Mouse (Mus musculus) kidney, postnatal 14 days (tissue): ENCODE measurements around the gene Ctf1.
"Not testable (repeated sequence)": the region's sequence is repeated elsewhere in the genome, so short reads cannot be mapped to it uniquely, and the experiment has no call there.

Experiments
- DNase-seq: peaks from one replicate; pipeline ENCODE4 v3.0.0; 2022; ENCODE audit warnings: mixed read lengths

The Ctf1 gene

DNA sequence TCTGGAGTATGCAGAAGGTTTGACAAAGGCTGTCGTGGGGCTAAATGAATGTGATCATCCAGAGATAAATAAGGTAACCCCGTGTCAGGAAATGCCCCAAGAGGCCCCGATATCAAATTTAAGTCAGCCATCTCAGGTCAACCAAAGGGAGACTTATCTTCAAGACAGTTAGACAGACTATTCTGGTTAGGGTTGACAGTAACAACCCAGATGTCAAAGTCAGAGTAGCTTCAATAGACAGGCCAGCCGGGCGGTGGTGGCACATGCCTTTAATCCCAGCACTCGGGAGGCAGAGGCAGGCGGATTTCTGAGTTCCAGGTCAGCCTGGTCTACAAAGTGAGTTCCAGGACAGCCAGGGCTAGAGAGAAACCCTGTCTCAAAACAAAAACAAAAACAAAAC lies 18.8 kb upstream of the Ctf1 start:
- DNase-seq, result not testable (repeated sequence)

DNA sequence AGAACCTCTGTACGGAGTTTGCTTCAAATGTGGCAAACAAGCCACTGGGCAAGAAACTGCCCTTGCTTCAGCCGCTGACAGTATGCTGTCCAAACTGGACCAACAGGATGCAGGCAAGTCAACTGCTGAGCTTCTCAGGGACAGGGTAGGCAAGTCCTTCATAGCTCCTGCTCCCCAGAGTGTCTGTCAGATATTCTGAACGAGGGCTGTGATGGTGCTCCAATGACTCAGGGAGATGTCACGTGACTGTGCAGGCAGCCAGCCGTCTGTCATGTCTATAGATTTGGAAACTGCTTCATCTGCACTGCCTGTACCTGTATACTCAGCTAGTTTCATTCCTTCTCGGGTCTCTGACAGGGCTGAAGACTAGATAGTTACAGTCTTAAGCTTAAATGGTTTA lies 13.6 kb upstream of the Ctf1 start:
- no peak for DNase-seq

DNA sequence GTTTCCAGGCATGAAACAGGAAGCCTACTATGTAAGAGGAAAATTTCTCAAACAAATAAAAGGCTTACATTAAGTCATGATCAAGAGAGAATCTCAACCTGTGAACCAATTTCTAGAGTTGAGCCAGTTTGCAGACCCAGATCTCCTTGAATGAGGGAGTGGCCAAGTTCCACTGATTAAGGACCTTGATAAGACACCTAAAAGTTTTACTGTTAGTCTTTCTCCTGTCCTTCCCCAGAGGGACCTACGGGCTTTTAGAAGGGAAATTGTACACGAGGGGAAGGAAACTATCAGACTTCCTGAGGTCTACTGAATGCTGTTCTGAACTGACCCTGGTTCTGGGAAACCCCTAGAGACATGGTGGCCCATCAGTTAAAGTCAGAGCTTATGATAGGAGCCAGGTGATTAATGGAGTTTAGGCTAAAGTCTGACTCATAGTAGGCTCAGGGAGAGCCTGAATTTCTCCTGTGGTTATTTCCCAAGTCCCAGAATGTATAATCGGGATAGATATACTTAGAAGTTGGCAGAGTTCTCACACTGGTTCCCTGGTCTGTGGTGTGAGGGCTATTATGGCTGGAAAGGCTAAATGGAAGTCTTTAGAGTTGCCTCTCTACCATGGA lies 11.7 kb upstream of the Ctf1 start:
- DNase-seq, result no peak

DNA sequence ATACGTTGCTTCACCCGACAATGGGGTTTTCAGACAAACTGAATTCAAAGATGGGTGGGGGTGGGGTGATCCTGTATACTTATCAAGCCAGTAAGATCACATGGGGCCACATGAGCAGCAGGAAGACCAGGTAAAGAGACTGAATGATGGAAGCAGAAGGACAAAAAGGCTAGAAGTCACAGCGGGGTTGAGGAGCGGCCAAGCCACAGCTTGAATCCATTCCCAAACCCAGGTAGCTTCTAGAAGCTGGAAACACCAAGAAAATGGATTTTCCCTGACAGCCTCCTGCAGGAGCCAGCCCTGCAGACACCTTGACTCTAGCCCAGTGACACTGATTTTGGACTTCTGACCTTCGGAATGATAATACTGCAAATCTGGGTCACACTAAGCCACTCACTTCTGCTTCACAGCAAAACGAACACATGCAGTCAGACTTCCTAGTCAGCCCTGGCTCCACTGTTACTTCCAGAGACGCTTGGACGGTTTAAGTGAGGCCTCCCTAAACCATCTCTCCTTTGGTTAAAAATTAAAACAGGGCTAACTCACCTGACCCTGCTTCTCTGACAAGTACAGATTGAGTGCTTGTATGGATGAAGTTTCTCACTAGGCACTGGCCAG lies 8.9 kb upstream of the Ctf1 start:
- peak; percentile 51 for DNase-seq

DNA sequence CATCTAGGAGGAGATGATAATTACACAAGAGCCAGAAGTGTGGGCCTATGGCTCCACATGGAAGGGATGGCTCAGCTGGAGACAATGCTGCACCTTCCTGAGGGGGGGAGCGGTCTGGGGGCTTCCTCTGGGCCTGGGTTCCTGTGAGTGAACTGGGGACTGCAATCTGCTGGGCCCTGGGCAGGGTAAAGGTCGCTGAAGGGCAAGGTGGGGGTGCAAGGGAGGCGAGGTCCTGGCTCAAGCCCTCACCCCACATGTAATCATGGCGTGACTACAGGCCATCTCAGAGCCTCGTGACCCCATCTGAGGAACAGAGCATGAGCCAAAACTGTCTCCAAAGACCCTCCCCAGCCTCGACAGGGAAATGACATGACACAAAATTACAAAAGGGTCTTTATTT lies 7.9 kb upstream of the Ctf1 start:
- no peak for DNase-seq

DNA sequence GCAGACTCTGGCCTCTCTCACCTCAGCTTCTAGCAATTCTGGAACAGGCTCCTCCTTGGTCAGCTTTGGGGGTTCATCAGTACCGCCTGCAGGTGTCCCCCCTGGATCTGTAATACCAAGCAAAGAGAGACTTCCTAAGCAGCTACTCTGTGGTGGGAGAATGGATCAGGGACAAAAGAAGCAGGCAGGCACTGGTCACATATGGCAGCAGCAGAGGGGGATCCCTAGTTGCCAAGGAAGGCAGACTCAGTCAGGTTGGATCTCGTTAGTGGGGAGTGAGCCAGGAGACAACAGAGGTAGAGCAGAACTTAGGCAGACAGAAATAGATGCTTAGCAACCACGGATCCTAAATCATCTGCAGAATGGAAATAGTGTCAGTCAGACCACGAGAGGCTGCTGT lies 6.8 kb upstream of the Ctf1 start:
- DNase-seq, result no peak

DNA sequence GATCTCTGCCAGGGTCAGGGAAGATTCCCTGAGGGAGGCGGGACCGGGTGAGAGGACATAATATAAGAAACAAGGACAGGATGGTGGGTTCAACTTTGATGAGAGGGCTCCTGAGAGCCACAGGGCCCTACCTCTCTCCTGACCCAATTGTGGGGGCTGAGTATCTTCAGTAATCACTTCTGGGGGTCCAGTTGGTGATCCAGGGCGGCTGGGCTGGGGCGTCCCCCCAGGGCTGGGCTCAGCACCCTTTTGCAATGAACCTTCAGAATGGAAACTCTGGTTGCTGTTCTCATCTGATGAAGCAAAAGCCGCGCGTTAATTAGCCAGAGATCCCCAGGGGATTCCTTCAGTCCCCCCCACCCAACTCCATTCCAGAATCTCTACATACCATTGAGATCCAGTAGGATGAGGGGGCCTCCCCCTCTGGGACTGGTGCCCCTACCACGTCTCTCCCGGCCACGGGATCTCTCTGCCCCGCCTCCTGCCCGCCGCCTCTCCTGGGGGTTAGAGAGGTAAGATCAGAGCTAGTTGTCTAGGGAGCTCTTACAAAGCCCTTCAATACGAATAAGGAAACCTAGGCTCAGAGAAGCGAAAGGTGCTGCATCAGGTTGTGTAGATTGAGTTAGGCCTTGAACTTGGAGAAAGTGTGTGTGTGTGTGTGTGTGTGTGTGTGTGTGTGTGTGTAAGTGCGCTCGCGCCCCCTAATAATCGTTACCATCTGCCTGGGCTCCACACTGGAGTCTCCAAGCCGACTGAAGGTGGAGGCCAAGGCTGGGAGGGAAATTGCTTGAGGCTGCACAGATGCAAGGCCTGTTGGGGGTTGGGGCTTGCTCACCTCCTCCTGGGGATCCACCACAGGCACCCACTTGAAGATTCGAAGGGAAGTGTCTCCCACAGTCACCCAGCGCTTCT lies 5.2 kb upstream of the Ctf1 start:
- peak; percentile 24 for DNase-seq

DNA sequence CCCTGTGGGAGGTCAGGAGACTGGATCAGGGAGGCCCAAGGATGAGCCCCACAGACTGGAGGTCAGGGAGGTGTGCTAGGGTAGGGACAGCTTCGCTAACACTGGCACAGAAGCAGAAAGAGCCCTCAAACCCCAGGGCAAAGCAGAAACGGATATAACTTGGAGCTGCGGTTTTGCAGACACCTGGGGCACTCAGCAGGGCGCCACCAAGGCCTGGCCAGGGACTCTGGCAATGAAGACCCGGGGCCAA lies 4.7 kb upstream of the Ctf1 start:
- no peak for DNase-seq

DNA sequence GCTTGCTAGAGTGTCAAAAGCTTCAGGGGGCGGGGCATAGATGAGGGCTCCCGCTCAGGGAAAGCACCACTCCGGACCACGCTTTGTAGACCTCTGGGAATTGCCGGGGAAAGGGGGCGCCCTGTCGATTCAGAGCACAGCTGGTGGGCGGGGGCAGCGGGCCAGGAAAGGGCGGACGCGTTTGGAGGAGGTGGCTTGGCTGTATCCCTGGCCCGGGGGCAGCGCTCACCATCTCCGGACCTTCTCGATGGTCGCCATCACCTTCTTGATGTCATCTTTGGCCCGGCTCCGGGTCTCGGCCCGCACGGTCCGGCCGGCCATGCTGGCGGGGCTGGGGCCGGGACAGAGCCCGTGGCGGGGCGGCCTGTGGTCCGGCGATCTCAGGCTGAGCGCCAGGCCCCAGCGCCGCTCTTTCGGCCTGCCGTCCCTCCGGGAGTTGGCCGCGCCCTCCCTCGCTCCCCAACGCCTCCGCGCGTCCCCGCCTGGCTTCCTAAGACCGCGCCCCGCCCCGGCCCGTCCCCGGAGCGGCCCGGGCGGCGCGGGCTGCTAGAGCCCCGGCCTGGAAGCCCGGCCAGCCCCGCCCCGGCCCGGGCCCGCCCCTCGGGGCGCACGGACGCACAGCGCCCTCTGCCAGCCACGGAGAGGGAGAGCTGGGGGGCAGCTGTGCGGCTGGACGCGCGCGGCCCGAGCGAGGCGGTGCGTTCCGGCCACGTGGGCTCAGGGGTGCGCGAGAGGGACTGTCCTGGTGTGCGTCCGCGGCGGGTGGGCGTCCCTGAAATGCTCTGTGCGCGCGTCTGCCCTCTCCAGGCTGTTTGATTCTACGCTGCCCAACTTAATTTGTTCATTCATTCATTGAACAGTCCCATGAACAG lies 4.1 kb upstream of the Ctf1 start, which contains the start of gene Bcl7c:
Gene Bcl7c, minus strand, starts transcription at position 727 of the 872 bp plus-strand sequence.
- DNase-seq, result peak; percentile 94

DNA sequence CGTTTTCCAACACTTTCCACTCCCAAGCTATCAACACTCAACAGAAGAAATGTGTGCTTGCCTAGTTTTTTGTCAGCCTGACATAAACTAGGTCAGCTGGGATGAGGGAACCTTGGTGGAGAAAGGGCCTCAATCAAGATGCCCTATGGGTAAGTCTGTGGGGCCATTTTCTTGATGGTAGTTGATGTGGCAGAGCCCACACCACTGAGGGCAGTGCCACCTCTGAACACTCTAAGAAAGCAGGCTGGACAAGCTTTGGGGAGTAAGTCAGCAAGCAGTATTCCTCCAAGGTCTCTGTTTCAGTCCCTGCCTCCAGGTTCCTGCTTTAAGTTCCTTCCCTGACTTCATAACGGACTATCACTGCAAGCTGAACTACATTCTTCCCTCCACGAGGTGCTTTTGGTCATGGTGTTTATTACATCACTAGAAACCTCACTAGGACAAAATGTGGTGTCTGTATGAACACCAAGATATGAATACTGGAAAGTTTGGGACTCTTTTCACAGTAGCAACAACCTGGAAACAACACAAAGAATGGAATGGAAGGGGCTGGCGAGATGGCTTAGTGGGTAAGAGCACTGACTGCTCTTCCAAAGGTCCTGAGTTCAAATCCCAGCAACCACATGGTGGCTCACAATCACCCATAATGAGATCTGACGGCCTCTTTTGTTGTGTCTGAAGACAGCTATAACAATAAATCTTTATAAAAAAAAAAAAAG lies 3.1 kb upstream of the Ctf1 start:
- DNase-seq, result no peak

DNA sequence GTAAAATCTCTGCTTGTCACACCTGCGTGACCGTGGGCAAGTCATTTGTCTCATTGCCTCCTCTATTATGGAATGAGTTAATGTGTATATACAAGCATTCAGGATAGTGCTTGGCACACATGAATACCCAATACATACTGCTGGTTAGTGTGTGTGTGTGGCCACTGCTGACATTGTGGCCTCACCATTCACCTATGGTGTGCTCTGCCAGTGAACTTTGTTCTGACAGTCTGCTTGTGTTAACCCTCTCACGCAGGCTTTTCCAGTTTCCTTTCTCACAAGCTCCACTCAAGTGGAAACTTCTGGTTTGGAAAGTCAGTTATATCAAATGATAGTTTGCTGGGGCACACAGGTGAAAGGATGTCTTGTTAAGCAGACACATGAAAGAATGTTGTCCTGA lies 1.5 kb upstream of the Ctf1 start:
- DNase-seq, result no peak

DNA sequence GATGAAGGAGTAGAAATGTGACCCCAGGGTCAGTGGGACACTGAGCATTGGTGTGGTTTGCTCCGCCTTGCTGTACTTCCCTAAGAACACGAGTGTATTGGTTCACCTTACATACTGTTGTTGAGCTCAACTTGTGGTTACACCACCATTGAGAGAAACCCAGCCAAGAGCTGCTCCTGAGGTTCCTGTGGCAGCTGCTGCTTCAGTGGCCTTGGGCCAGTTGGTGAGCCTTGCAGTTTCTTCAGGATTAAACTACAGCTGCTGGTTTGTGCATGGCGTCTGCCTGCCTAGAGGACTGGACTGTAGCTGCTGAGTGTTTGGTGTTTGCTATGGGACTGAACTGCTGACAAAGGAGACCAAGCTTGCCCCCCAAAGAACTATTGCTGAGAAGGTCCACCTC lies 1.1 kb upstream of the Ctf1 start:
- DNase-seq, result no peak

DNA sequence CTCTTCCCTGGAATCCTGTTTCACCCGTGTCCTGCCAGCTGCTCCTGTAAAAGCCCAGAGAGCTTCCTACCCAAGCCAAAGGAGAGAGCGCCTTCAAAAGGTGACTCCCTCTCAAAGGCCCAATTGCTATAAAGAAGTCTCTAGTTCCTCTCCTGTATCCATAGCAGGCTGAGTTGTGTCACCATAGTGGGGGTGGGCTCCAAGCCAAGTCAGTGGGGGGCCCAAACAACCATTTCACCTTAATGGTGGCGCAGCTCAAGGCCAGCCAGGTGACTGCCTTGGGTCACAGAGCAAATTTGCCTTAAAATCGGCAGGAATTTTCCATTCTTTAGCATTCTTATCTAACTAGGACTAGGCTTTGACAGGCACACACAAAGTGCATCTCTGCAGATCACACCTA lies 2.3 kb downstream of the Ctf1 start:
- DNase-seq, result no peak

DNA sequence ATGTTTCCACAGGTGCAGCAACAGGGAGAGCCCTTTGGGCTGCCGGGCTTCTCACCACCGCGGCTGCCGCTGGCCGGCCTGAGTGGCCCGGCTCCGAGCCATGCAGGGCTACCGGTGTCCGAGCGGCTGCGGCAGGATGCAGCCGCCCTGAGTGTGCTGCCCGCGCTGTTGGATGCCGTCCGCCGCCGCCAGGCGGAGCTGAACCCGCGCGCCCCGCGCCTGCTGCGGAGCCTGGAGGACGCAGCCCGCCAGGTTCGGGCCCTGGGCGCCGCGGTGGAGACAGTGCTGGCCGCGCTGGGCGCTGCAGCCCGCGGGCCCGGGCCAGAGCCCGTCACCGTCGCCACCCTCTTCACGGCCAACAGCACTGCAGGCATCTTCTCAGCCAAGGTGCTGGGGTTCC lies 4.5 kb downstream of the Ctf1 start:
- peak; percentile 85 for DNase-seq

DNA sequence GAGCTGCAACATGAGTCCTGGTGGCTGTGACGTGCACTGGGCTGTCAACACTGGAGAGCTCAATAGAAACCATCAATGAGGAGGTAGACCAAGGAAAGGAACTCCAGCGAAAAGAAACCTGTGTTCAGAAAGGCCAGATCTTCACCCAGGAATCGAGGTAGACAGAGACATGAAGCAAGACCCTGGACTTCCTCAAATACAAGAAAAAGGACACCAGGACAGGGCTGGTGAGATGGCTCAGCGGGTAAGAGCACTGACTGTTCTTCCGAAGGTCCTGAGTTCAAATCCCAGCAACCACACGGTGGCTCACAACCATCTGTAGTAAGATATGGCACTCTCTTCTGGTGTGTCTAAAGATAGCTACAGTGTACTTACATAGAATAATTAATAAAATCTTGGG lies 5.8 kb downstream of the Ctf1 start:
- DNase-seq, result no peak

DNA sequence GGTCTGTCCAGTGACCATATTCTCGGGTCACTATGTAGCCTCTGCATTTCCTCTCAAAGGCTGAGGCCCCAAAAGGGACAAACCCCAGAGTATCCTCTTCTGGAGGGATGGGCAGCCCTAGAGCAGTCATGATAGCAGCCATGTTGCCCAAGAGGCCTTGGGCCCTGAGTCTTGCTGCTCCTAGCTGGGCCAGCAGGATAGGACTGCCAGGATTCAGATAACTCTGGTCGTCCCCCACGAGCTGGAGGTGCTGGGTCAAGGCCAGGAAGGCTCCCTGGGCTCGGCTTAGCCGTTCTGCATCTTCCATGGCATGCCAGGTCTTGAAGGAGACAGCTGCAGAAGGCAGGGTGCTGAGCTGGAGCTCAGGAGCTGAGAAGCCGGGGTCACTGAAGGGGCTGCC lies 6.7 kb downstream of the Ctf1 start:
- no peak for DNase-seq

DNA sequence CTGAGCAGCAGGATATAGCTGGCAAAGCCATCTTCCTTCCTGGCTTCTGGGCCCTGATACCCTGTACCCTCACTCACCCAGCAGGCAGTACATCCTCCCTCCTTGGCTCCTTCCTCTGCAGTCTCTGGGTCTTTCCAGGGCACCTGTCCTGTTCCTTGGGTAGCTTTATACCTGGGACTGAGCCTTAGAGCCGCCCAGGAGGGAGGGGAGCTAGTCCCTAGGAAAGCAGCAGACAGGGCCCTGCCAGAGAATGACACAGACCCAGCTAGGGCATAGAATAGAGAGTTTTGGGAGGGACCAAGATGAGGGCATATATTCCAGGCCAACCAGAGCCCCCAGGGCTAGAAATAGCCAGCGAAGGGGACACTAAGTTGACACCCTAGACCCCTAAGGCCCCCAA lies 13.0 kb downstream of the Ctf1 start:
- DNase-seq, result no peak

DNA sequence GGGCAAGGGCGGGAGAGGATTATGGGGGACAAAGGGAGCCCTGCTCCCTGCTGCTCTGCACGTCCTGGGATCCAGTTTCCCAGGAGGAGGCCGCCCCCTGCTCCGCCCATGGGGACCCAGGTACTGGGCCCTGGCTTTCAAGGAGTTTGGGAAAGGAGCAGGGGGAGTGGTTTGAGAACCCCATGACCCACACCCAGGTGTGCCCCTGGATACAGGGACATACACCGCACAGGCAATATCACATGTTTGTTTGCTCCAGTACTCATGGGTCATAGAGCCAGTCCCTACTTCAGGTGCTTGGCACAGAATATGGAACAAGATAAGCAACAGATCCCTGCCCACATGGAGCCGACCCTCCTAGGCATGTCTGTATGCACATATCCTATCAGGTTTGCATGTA lies 13.4 kb downstream of the Ctf1 start:
- DNase-seq, result no peak

DNA sequence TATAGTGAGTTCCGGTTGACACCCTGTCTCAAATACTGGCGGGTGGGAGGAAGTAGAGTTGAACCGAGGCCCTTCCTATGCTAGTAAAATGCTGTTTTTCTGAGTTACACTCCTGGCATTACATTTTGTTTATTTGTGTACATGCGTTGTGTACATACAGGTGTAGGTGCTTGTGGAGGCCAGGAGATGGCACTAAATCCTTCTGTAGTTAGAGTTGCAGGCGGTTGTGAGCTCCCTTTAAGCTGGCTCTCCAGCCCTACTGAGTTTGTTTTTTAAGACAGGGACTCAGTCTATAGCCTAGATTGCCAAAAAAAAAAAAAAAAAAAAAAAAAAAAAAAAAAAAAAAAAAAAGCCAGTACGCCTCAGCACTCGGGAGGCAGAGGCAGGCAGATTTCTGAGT lies 15.4 kb downstream of the Ctf1 start:
- DNase-seq, result no peak

DNA sequence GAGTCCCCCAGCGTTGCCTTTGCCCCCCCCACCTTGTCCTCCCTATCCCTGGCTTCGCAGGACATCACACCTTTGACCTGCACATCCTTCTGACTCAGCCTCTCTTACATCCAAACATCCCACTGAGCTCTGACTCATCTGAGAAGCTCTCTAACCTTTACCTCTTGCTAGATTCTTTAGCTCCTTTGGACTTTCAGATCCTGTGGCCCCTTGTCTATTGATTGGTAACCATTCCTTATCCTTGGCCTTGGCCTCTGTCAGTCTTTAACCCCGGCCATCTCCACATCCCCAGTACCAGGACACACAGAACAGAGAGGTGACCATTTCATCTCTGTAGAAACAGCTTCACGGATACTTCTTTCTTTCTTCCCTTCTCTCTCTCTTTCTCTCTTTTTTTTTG lies 17.6 kb downstream of the Ctf1 start:
- no peak for DNase-seq

DNA sequence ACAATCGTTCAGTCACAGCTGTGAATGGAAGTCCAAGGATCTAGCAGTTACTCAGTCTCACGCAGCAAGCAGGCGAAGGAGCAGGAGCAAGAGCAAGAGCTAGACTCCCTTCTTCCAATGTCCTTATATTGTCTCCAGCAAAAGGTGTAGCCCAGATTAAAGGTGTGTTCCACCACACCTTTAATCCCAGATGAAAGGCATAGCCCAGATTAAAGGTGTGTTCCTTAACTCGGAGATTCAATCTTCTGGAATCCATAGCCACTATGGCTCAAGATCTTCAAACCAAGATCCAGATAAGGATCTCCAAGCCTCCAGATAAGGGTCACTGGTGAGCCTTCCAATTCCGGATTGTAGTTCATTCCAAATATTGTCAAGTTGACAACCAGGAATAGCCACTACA lies 19.5 kb downstream of the Ctf1 start, which contains the start of gene Ctf2:
Gene Ctf2, minus strand, starts transcription at position 101 of the 400 bp plus-strand sequence.
- DNase-seq, result not testable (repeated sequence)

DNA sequence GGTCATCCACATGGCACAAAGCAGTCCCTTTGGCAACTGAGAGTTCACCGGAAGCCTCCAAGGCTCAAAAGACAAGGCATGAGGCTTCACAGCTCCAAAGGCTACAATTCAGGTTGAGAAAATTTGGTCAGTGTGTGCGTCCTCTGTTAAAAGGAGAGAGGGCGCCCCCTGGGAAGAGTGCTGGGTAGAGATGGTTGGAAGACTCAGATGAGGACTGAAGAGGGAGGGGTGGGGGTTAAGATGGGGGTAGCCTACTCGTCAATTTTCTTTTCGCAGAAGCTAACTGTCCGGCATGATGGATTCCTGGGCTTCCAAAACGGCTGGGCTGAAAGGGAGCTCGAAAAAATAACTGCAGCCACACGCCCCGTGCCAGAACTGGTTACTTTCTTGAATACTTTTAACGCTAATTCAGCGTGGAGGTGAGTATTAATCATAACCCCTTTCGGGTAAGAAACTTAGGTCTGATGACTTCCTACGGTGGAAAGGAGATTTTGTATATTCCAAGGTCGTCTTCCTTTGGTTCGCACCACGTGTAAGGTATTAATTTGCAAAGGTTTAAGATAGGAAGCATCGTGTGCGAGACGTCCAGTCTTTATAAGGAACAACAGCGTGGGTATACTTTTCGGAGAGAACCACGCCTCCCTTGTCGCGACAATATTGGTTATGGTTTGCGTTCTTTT lies 32.0 kb downstream of the Ctf1 start, which contains the start of gene Fbxl19:
Gene Fbxl19, plus strand, starts transcription at position 178 of the 680 bp plus-strand sequence.
- peak; percentile 82 for DNase-seq
